Mouse (Mus musculus) hindbrain, embryonic 14.5 days (tissue): Measurements from ENCODE around the gene Rhobtb1. TPM values are rescaled to one million over a fixed set of nuclear protein-coding genes. Genes with fewer than 3 reads are reported as not detected.

Experiments
- ATAC-seq: fragments of 200-750 bp; cut with Nextera tagmentation; 2 replicates; pipeline ENCODE4 v1.8.0; 2017; ENCODE audit warnings: moderate number of reproducible peaks, mild to moderate bottlenecking, moderate TSS enrichment, moderate library complexity; ENCODE audit not compliant: low FRiP score
- DNase-seq: peaks from one replicate; pipeline ENCODE4 v3.0.0-alpha.2; 2015; ENCODE audit warnings: low spot score
- H3K27ac ChIP-seq: fragments of 300-500 bp; sonication (generic); 2 replicates; pipeline ENCODE4 v1.5.1; 2014; ENCODE audit warnings: mild to moderate bottlenecking, moderate library complexity
- H3K27me3 ChIP-seq: fragments of 300-500 bp; sonication (generic); 2 replicates; pipeline ENCODE4 v1.6.1; 2014; ENCODE audit warnings: mild to moderate bottlenecking, low read length, mixed read lengths; ENCODE audit not compliant: control insufficient read depth, insufficient read depth
- H3K36me3 ChIP-seq: fragments of 300-500 bp; sonication (generic); replicated peaks from 2 replicates; pipeline ENCODE4 v1.6.1; 2014; ENCODE audit not compliant: control insufficient read depth, insufficient read depth
- H3K4me1 ChIP-seq: fragments of 300-500 bp; sonication (generic); replicated peaks from 2 replicates; pipeline ENCODE4 v1.6.1; 2014; ENCODE audit warnings: antibody characterized with exemption, low read length, mixed read lengths; ENCODE audit not compliant: control insufficient read depth, insufficient read depth
- H3K4me2 ChIP-seq: fragments of 300-500 bp; sonication (generic); replicated peaks from 2 replicates; pipeline ENCODE4 v1.6.1; 2014; ENCODE audit warnings: mild to moderate bottlenecking, moderate library complexity
- H3K4me3 ChIP-seq: fragments of 300-500 bp; sonication (generic); replicated peaks from 2 replicates; pipeline ENCODE4 v1.5.1; 2014; ENCODE audit warnings: mild to moderate bottlenecking, low read length
- H3K9ac ChIP-seq: fragments of 300-500 bp; sonication (generic); 2 replicates; pipeline ENCODE4 v1.6.1; 2014
- H3K9me3 ChIP-seq: fragments of 300-500 bp; sonication (generic); 2 replicates; pipeline ENCODE4 v1.6.1; 2016; ENCODE audit warnings: low read length; ENCODE audit not compliant: control insufficient read depth
- WGBS: fragments of 180-500 bp; shearing (Covaris S2); extraction: QIAGEN DNeasy Blood & Tissue Kit; methylation state at CpG from one replicate; pipeline ENCODE4 v1.1.7; 2014; 5-methylcytosine and 5-hydroxymethylcytosine counted together
- polyA plus RNA-seq: library from polyadenylated mRNA; unstranded; fragments of >200 nt; fragmentation: Nextera tagmentation; extraction: Ambion mirVana; gene quantifications from 2 replicates; pipeline ENCODE4 v1.2.1, GENCODE M21; 2014

Rhobtb1 gene
- polyA plus RNA-seq, 1 experiment from 2014 or later: 19.8 TPM

- Histone ChIP-seq H3K4me3 (no peak overlapping the region), H3K9me3 (peaks cover 10% of the 10 kb centered on the region; the same call in 1 of the 2 replicates), H3K4me2 (no peak overlapping the region), H3K36me3 (no peaks in the 10 kb centered on the region; the same call in 1 of the 2 replicates), H3K27me3 (no peaks in the 10 kb centered on the region), H3K27ac (no peak overlapping the region), H3K4me1 (no peaks in the 10 kb centered on the region), H3K9ac (no peak overlapping the region)
- DNase-seq (no peak), ATAC-seq (no peak)
- 89% methylated on average over 10 of the region's 10 CpGs for WGBS
Measured at GRCm38 (mm10) chr10:69245906-69246668, 94.9 kb downstream of the Rhobtb1 start.

GRCm38 (mm10) chr10:69246762-69247161, 95.5 kb downstream of the Rhobtb1 start:
- Histone ChIP-seq H3K4me3 (no peak overlapping the region), H3K27ac (no peak overlapping the region), H3K4me2 (no peak overlapping the region), H3K4me1 (no peaks in the 10 kb centered on the region), H3K9ac (no peak overlapping the region), H3K36me3 (no peaks in the 10 kb centered on the region; the same call in 1 of the 2 replicates), H3K27me3 (no peaks in the 10 kb centered on the region), H3K9me3 (peaks cover 10% of the 10 kb centered on the region; the same call in 1 of the 2 replicates)
- DNase-seq (no peak), ATAC-seq (no peak)
- WGBS: 91% methylated on average over 3 of the region's 3 CpGs

GRCm38 (mm10) chr10:69247311-69248033, 96.2 kb downstream of the Rhobtb1 start:
- Histone ChIP-seq H3K27ac (no peak overlapping the region), H3K27me3 (no peaks in the 10 kb centered on the region), H3K4me3 (no peak overlapping the region), H3K9me3 (0 out of 2 replicates have a peak, but pooled peaks cover 4% of the 10 kb centered on the region), H3K4me2 (no peak overlapping the region), H3K36me3 (no peaks in the 10 kb centered on the region; the same call in 1 of the 2 replicates), H3K9ac (no peak overlapping the region), H3K4me1 (no peaks in the 10 kb centered on the region)
- DNase-seq (no peak), ATAC-seq (no peak)
- WGBS: 97% methylated on average over 7 of the region's 7 CpGs

- DNase-seq (no peak), ATAC-seq (no peak)
- H3K27me3 ChIP-seq: no peaks in the 10 kb centered on the region
- WGBS: 91% methylated on average over 29 of the region's 29 CpGs
- H3K27ac ChIP-seq: no peak overlapping the region
- H3K4me3 ChIP-seq: no peak overlapping the region
- no peak overlapping the region for H3K9ac ChIP-seq
- no peak overlapping the region for H3K4me2 ChIP-seq
- H3K9me3 ChIP-seq: 0 out of 2 replicates have a peak, but pooled peaks cover 4% of the 10 kb centered on the region
- H3K4me1 ChIP-seq: no peaks in the 10 kb centered on the region; the same call in 1 of the 2 replicates
- no peaks in the 10 kb centered on the region; the same call in 1 of the 2 replicates for H3K36me3 ChIP-seq
Measured at GRCm38 (mm10) chr10:69248261-69249160, 97.3 kb downstream of the Rhobtb1 start.

GRCm38 (mm10) chr10:69251254-69251653, 100.0 kb downstream of the Rhobtb1 start:
- no peak for ATAC-seq
- Histone ChIP-seq H3K4me3 (no peak overlapping the region), H3K9me3 (0 out of 2 replicates have a peak, but pooled peaks cover 4% of the 10 kb centered on the region), H3K9ac (no peak overlapping the region), H3K4me2 (no peak overlapping the region), H3K27ac (no peak overlapping the region), H3K4me1 (peaks cover 16% of the 10 kb centered on the region), H3K27me3 (no peaks in the 10 kb centered on the region), H3K36me3 (no peaks in the 10 kb centered on the region; the same call in 1 of the 2 replicates)
- DNase-seq: no peak
- 92% methylated on average over 6 of the region's 6 CpGs for WGBS

GRCm38 (mm10) chr10:69252112-69253074, 101.2 kb downstream of the Rhobtb1 start:
- Histone ChIP-seq H3K9me3 (no peaks in the 10 kb centered on the region), H3K9ac (no peak overlapping the region), H3K27me3 (no peaks in the 10 kb centered on the region), H3K4me2 (no peak overlapping the region), H3K4me3 (no peak overlapping the region), H3K4me1 (peaks cover 16% of the 10 kb centered on the region), H3K36me3 (no peaks in the 10 kb centered on the region; the same call in 1 of the 2 replicates), H3K27ac (no peak overlapping the region)
- ATAC-seq (no peak), DNase-seq (no peak)
- WGBS: 93% methylated on average over 17 of the region's 17 CpGs

- no peaks in the 10 kb centered on the region for H3K9me3 ChIP-seq
- H3K9ac ChIP-seq: no peak overlapping the region
- H3K27ac ChIP-seq: 0 out of 2 replicates have a peak overlapping the region, but pooled peaks have one; percentile 0
- DNase-seq (no peak), ATAC-seq (no peak)
- H3K4me1 ChIP-seq: peaks cover 16% of the 10 kb centered on the region
- H3K4me3 ChIP-seq: no peak overlapping the region
- no peak overlapping the region for H3K4me2 ChIP-seq
- WGBS: 50% methylated on average over 5 of the region's 5 CpGs
- no peaks in the 10 kb centered on the region for H3K27me3 ChIP-seq
- no peaks in the 10 kb centered on the region; the same call in 1 of the 2 replicates for H3K36me3 ChIP-seq
Measured at GRCm38 (mm10) chr10:69253075-69253685, 101.9 kb downstream of the Rhobtb1 start.

- H3K9ac ChIP-seq: no peak overlapping the region
- no peak for ATAC-seq
- H3K4me2 ChIP-seq: no peak overlapping the region
- H3K27ac ChIP-seq: 0 out of 2 replicates have a peak overlapping the region, but pooled peaks have one; percentile 32
- no peak overlapping the region for H3K4me3 ChIP-seq
- no peak for DNase-seq
- no peaks in the 10 kb centered on the region; the same call in 1 of the 2 replicates for H3K36me3 ChIP-seq
- WGBS: 70% methylated on average over 5 of the region's 5 CpGs
- H3K27me3 ChIP-seq: no peaks in the 10 kb centered on the region
- peaks cover 16% of the 10 kb centered on the region for H3K4me1 ChIP-seq
- no peaks in the 10 kb centered on the region for H3K9me3 ChIP-seq
Measured at GRCm38 (mm10) chr10:69253686-69254080, 102.4 kb downstream of the Rhobtb1 start.
